Mouse (Mus musculus): ENCODE measurements at regions not wholly inside any gene's neighbourhood (a gene's known extent, or its start where the extent isn't known, plus 50 kb on each side); places are given as distances from the start of the nearest gene placed in this dataset.

DNA sequence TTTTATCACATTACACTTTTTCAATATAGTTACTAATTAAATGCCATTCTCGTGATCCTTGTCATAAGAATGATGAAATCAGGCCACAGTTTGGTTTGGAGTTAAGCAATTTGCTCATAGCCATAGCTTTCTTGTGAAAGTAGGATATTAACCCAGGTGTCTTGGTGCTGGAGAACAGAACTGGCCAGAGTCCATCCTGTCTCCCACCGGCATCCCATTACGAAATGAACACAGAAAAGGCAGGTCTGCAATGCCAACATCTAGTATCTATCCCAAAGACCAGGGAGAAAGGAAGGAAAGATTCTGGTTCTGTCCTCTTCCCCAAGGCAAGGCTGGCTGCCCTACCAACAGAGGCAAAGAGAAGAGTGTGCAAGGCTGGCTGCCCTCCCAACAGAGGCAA is 61.6 kb upstream of the Avpr1a start:
- intact Hi-C loops (cut with DNase I), result no loop called here
- no peak for DNase-seq (ENCODE audit: low spot score in 2 of 2)

DNA sequence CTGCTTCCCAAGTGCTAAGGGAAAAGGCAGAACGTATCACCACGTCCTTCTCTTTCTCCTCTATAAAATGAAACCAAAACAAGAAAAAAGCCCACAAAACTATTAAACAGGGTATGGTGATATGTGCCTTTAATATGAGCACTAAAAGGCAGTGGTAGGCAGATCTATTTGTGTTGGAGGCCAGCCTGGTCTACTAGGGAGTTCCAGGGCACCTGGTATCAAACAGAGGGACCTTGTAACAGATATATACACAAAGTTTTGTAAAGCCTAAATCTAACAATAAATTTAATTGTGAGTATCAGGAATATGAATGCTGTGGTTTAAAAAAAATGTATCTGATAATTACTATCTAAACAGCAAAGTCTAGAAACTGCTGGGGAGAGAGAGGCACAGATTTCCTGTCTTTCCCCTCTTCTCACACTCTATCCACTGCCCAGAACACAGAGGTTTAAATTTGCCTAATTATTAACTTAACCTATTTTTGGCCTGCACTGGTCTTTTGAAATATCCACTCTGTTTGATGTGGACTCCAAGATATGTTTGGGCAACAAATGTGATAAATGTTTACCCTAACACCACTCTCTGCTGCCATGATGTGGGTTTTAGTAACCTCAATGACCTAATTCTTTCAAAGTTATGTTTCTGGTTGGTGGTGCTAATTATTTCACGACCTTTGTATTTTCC is 68.5 kb upstream of the Avpr1a start:
- no peak for DNase-seq (ENCODE audit: low spot score in 2 of 2)
- intact Hi-C loops (cut with DNase I), result no loop called here

DNA sequence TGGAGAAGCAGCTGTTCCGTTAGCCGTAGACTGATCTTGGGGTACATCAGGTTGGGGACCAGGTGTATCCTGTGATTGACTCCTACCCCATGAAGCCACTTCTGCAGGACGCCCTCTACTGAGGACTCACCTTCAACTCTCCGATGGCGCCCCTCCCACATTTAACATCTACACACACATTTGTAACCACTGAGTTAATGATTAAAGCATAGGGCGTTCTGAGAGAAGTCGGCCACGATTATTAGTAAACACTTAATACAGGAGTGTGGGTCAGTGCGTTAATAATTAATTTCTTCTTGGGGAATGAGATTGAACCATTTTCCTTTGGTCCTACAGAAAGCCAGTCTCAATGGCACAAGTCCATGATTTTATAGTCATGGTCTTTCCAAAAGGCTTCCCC is 105.0 kb upstream of the Avpr1a start:
- intact Hi-C loops (cut with DNase I), result no loop called here
- DNase-seq (ENCODE audit: low spot score in 2 of 2), result no peak

DNA sequence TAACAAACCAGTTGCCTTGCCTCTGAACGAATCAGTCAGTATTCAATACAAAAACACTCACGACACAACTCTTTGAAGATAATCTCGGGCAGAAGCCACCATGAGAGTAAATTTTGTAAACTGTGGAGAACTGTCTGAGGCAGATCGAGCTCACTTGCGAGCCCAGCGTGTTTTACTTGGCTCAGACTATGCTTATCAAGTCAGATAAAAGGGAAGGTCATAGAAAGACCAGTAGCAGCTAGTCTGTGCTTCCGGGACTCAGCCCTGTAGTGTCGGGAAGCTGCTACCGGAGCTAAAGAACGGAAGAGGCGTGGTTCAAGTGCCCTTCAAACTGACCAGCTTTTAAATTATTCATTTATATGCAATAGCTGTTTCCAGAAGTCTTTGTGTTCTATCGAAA is 105.9 kb upstream of the Avpr1a start:
- intact Hi-C loops (cut with DNase I), result no loop called here

DNA sequence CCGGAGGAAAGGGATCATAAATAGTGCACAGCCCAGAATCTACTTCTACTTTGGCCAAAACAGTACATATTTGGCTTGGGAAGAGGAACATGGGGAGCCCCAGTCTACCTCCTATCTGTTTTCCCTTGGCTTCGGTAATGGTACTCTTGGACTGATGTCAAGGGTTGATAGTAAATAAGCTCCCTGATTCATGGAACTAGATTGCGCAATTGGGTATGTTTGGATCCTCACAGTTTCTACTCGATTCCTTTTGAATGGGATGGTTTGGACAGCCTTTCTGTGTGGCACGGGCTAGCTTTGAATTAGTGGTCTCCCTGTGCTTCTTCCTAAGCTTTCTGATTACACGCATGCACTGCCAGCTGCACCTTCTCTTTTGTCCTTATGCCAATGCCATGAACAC is 121.4 kb upstream of the Avpr1a start:
- intact Hi-C loops (cut with DNase I), result no loop called here

More for the DNA sequence above, 105.9 kb upstream of the Avpr1a start:
- DNase-seq (ENCODE audit: low spot score in 2 of 2), result no peak

DNA sequence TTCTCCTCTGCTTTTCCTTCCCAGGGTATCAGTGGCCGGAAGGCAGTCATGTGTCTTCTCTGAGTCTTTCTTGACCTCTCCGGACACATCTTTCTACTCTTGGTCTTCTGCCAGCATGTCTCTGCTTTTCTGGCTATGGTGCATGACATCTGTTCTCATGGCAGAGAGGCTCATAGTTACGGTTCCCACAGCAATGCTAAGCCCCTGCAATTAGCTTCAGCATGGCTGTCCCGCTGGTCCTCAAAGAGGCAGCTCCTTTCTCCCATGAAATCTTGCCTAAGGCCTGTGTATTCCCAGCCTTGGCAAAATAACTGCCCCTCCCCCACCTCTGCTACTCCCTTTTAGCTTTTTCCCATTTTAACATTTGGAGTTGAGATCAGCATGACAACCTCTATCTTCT is 129.4 kb upstream of the Avpr1a start:
- intact Hi-C loops (cut with DNase I), result no loop called here
- DNase-seq (ENCODE audit: low spot score in 2 of 2), result peak in 1 of 2 experiments; percentile 3

More for the DNA sequence above, 121.4 kb upstream of the Avpr1a start:
- no peak for DNase-seq (ENCODE audit: low spot score in 2 of 2)

DNA sequence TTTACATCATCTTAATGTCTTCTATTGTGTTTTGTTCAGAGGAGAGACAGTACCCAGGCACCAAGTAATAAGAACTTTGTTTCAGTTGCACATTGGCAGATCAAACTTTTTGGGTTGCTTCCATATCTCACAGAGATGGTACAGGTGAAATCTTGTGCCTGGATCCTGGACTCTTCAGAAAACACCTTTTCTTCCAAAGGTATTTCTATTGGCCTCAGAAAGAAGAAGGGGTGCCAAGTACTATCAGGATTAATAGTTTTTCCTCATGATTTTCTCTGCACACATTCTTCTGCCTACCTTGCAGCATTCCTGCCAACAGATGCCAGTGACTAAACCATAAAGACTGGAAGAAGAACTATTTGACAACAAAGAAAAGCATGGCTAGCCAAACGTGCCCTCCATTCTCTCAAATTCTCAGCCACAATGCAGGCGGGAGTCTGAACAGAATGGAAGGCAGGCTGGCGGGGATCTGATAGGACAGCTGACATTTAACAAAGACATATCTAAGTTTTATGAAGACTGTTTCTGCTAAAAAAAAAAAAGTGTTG is 137.6 kb upstream of the Avpr1a start:
- intact Hi-C loops (cut with DNase I), result no loop called here
- DNase-seq (ENCODE audit: low spot score in 2 of 2), result no peak

DNA sequence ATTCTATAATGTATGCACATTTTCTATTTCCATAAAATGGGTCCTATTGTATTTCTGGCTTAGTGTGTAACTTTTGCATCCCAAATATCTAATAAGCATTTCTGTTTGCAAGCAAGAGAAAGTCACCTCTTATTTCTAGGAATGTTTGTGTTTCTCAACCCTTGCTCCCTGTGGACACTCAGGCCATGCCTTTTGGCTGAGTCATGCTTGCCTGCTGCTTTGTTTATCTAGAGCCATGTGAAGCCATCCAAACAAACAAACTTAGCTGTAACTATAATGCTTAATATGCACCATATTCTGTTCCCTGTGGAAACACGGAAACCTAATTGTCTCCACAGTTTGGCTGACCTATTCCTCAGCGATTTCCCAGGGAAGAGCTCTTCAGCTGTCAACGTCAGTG is 139.6 kb upstream of the Avpr1a start:
- intact Hi-C loops (cut with DNase I), result no loop called here
- no peak for DNase-seq (ENCODE audit: low spot score in 2 of 2)

DNA sequence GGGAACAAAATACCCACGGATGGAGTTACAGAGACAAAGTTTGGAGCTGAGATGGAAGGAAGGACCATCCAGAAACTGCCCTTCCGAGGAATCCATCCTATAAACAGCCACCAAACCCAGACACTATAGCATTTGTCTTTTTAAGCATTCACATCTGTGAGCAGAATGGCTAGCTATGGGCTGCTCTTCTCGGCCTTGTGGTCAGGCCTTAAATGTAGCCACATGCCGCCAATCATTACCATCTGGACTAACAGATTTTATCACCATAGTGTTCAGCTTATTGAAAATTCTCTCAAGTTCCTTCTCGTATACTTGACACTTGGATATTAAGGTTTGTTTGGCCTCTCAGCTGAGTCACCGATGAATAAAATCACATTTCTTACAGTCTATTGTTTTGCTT is 146.0 kb upstream of the Avpr1a start:
- intact Hi-C loops (cut with DNase I), result no loop called here
- DNase-seq (ENCODE audit: low spot score in 2 of 2), result no peak

DNA sequence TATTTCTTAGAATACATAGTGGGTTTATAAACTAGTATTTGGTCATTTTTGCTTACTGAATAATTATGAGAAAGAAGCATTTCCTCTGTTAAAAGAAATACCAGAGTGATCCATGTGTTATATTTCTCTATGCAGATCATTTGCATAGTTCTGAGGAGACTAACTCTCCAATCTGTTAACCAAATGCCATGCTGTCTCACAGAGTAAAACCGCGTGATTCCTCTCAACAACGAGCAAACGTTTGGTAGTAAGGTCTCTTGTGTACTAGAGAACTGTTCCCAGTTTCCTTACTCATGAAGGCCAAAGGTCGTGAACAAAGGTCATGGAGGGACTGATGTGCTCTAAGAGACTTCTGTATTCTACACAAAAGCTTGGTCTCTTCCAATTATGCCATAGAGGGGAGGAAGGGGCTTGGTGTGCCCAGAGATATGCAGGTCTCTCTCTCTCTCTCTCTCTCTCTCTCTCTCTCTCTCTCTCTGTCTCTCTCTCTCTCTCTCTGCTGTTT is 152.3 kb upstream of the Avpr1a start:
- no peak for DNase-seq (ENCODE audit: low spot score in 2 of 2)
- intact Hi-C loops (cut with DNase I), result no loop called here

DNA sequence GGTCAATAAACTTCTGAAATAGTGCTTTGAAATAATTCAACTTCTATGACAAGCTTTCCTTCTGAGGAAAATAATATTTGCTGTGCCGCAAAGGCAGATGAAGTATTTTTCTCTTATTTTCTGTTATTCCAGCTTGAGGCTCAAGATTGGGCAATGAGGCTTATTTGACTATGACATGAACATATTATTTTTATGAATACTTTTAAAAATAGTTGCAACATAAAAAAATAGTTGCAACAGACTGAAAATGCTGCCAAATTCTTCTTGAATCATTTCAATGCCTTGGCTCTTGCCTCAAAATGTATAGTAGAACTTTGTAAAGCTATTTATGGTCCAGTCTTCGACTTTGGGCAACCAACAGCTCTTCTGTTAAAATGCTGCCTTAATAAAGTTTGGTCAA is 156.7 kb upstream of the Avpr1a start:
- intact Hi-C loops (cut with DNase I), result no loop called here
- no peak for DNase-seq (ENCODE audit: low spot score in 2 of 2)

DNA sequence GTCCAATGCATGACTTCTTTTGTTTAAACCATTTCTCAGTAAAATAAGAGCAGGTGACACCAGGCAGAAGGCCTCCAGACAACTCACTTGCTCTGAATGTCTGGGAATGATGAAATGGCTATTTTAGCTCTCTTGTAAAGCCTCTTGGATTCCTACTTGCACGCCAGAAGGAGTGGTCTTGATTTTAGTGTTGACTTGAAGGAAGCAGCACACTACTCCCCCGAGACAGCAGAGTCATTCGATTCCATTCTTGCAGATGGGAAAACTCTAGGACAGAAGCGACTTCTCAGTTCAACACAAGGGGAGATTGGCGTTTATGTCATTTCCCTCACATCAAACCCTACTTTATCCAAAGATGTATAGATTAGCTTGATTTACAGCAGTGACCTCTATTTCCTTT is 157.2 kb upstream of the Avpr1a start:
- no peak for DNase-seq (ENCODE audit: low spot score in 2 of 2)
- intact Hi-C loops (cut with DNase I), result no loop called here

DNA sequence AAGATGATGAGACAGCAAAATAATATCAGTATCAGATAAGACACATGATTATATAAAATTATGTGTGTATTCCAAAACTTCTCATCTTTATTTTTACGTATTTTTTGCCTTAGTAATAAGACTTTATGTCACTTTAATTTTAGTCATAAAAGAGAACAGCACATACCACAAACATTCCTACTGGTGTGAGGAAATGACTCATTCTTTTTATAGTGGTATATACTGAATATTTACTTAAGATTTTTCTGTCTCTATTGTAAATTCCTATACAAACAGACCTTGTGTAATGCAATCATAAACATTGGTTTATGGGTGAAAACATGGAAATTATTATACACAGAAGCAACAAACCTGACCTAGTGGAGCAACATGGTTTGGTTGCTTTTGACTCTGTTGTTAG is 173.4 kb upstream of the Avpr1a start:
- DNase-seq (ENCODE audit: low spot score in 2 of 2), result no peak
- intact Hi-C loops (cut with DNase I), result no loop called here

DNA sequence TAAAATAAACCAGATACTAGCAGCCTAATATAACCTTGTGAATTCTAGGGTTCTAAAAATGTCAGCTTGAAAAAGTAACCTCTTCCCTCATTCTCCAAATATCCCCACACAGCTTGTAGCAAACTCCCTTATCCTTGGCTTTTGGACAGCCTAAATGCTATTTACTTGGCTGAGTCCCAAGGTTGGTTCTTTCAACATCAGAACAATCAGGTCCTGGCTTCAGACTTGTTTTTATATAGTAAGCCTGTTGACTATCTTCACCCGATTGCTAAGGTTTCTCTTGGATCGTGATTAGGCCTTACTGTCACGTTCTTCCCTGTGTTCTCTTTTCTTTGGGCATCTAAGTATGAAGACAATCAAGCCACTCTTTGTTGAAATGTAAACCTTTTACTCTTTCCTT is 174.1 kb upstream of the Avpr1a start:
- intact Hi-C loops (cut with DNase I), result no loop called here
- no peak for DNase-seq (ENCODE audit: low spot score in 2 of 2)

DNA sequence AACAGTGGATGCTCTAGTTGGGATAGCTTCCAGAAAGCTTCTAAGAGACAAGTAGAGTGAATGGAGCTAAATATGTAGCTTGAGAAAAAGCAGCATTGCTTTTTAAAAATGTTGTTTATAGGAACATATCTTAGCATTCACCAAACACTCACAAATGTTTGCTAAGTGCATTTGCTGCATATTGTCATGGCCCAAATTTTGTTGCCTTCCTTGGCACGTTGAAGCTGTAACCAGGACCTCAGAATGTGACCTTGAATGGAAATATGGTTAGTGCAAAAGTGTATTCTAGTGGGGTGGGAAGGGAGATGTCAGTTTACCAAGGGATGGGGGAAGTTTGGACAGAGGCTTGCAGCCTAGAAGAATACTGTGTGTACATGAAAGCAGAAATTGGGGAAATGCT is 166.9 kb upstream of the Rxylt1 start:
- intact Hi-C loops (cut with DNase I), result no loop called here
- no peak for DNase-seq (ENCODE audit: low spot score in 2 of 2)

DNA sequence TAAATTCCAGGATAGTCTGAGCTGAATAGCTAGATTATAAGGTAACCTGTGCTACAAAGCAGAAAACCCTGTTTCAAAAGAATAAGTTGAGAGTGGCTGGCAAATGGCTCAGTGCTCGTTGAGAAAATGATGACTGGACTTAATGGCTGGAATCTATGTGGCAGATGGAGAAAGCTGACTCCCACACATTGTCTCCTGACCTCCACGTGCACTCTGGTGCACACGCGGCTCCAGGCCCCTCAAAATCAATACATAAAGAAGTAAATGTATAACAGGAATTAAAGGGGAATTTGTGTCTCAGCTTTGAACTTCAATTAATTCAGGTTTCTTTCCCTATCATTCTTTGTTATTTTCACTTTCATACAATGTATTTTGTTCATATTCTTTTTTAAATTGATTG is 162.2 kb upstream of the Rxylt1 start:
- DNase-seq (ENCODE audit: low spot score in 2 of 2), result no peak
- intact Hi-C loops (cut with DNase I), result no loop called here

DNA sequence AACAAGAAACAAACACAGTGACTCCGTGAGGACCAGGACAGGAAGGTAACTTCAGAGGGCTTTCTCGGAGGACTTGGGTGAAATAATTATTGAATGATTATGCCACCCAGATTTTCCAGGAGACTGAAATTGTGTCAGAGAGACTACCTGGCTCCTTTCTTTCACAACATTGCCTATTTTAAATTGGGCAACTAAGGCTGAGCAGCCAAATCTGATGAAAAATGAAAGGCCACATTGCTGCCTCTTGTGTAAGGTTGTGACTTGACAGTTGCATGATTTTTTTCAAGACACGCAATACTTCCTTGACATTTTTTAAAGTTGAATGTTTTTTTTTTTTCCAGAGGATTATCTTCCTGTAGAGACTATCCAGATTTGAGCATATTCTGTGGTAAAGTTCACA is 161.5 kb upstream of the Rxylt1 start:
- DNase-seq (ENCODE audit: low spot score in 2 of 2), result no peak
- intact Hi-C loops (cut with DNase I), result no loop called here

DNA sequence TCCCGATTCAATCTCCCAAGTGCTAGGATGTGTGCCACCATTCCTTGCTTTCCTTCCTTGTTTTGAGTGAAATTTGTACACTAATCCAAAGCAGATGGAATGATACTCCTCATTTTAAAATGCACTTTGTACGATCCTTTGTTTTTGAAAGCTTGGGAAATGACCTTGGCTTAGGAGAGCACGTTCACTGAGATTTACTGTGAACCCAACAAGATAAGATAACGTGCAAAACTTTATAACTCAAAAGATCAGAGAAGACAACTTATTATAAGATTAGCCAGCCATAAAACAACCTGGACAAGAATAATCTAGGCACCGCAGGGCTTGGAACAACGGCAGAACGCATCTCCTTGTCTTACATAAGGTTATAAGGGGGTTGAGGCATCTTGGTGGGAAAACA is 134.6 kb upstream of the Rxylt1 start:
- intact Hi-C loops (cut with DNase I), result no loop called here
- DNase-seq (ENCODE audit: low spot score in 2 of 2), result no peak

DNA sequence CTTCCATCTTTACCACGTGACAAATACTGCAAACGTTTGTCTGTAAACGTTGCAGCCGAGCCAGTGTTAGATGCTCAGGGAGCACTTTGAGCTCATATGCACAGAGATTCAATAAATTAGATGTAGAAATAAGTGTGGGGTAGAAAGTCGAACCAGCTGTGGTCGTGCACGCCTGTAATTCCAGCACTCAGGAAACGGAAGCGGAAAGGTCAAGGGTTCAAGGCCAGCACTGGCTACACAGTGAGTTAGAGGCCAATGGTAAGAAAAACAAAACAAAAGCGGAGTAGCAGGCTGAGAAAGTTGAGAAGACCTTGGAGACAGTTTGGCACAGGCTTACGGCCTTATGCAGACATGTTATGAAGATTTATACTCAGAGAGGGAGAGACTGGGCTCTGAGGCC is 133.6 kb upstream of the Rxylt1 start:
- DNase-seq (ENCODE audit: low spot score in 2 of 2), result no peak
- intact Hi-C loops (cut with DNase I), result no loop called here

DNA sequence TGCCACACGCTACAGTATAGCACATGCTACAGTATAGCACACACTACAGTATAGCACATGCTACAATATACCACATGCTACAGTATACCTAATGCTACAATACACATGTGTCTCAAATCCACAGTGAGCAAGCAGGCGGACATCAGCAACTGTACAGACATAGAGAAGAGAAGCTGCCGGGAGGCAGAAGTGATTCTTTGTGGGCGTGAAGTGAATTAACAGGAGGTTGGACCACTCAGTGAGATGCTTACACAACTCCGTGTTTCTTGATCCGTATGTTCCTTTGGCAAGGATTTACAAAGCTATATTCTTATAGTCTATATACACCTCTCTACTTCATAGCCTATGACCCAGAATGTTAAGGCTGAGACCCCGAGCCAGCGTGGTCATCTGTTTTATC is 128.5 kb upstream of the Rxylt1 start:
- no peak for DNase-seq (ENCODE audit: low spot score in 2 of 2)
- intact Hi-C loops (cut with DNase I), result no loop called here

DNA sequence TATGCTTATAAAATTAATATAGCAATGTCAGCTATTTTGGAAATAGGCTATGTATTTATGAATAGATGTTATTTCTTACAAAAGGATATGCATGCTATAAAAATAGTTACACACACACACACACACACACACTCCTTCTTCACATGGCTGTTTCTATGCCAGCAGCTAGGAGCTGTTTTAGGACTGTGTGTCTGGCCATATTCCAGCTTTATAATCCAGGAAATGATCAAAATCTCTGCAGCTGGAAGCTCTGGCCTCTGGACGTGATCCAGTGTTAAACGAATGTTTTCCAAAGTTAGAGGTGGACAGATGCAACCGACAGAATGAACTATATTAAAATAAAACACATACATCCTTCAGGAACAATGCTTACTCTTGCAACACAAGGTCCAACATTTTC is 125.9 kb upstream of the Rxylt1 start:
- intact Hi-C loops (cut with DNase I), result no loop called here

DNA sequence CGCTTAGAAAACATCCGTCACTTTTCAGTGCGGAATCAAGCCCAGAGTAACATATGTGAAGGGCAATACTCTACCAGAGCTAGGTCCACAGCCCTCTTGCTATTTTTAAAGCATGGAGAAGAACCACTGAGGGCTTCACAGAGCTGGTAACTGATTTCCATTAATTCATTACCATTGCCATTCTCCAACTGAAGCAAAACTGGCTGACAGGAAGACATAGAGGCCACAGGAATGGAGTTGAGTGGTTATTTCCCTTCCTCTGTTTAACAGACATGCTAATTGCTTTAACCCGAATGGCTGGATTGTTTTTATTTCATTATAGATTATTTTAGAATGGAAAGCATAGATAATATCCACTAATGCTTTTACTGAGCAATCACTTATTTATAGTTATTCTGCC is 120.4 kb upstream of the Rxylt1 start:
- intact Hi-C loops (cut with DNase I), result no loop called here
- no peak for DNase-seq (ENCODE audit: low spot score in 2 of 2)

More for the DNA sequence above, 125.9 kb upstream of the Rxylt1 start:
- peak in 1 of 2 experiments; percentile 59 for DNase-seq (ENCODE audit: low spot score in 2 of 2)
